Mouse (Mus musculus): ENCODE measurements around the gene Vac14. TPM values are rescaled to one million over a fixed set of nuclear protein-coding genes. Genes with fewer than 3 reads are reported as not detected.

Vac14 gene
- polyA plus RNA-seq, 1 experiment: 34.3 TPM

GRCm38 (mm10) chr8:110710593-110710992 is 92.2 kb downstream of the Vac14 start:
- H3K36me3 ChIP-seq (ENCODE audit: control insufficient read depth, insufficient read depth, low read length): peaks cover 22% of the 10 kb centered on the region
- no peak for DNase-seq (ENCODE audit: low read depth in 1 of 2, low spot score in 2 of 2)
- no peak overlapping the region for H3K27ac ChIP-seq (ENCODE audit: insufficient read depth, low read length)
- H3K4me3 ChIP-seq (ENCODE audit: extremely low read depth, insufficient read depth, insufficient read length): no peak overlapping the region
- TF ChIP-seq POLR2A (IDR thresholded peaks at IDR 0.05; ENCODE audit: low read depth, low read length) (no peak), CTCF (IDR thresholded peaks at IDR 0.05; ENCODE audit: extremely low read depth, insufficient read depth, insufficient read length, insufficient replicate concordance) (no peak)
- 93% methylated on average over 3 of the region's 3 CpGs for WGBS
- no peaks in the 10 kb centered on the region for H3K4me1 ChIP-seq (ENCODE audit: control insufficient read depth, insufficient read depth, insufficient read length)
- no peaks in the 10 kb centered on the region for H3K27me3 ChIP-seq (ENCODE audit: control insufficient read depth, insufficient read depth, low read length)

- TF ChIP-seq POLR2A (IDR thresholded peaks at IDR 0.05; ENCODE audit: low read depth, low read length): no peak
- TF ChIP-seq CTCF (IDR thresholded peaks at IDR 0.05; ENCODE audit: extremely low read depth, insufficient read depth, insufficient read length, insufficient replicate concordance): no peak
- Histone ChIP-seq H3K27ac (ENCODE audit: insufficient read depth, low read length) (peak overlapping the region; percentile 37; the same call in 1 of the 2 replicates), H3K36me3 (ENCODE audit: control insufficient read depth, insufficient read depth, low read length) (peaks cover 24% of the 10 kb centered on the region), H3K4me3 (ENCODE audit: extremely low read depth, insufficient read depth, insufficient read length) (no peak overlapping the region), H3K4me1 (ENCODE audit: control insufficient read depth, insufficient read depth, insufficient read length) (no peaks in the 10 kb centered on the region), H3K27me3 (ENCODE audit: control insufficient read depth, insufficient read depth, low read length) (no peaks in the 10 kb centered on the region)
- no peak for DNase-seq (ENCODE audit: low read depth in 1 of 2, low spot score in 2 of 2)
- WGBS: 84% methylated on average over 13 of the region's 13 CpGs
Measured at GRCm38 (mm10) chr8:110711271-110711934, 93.0 kb downstream of the Vac14 start.

DNA sequence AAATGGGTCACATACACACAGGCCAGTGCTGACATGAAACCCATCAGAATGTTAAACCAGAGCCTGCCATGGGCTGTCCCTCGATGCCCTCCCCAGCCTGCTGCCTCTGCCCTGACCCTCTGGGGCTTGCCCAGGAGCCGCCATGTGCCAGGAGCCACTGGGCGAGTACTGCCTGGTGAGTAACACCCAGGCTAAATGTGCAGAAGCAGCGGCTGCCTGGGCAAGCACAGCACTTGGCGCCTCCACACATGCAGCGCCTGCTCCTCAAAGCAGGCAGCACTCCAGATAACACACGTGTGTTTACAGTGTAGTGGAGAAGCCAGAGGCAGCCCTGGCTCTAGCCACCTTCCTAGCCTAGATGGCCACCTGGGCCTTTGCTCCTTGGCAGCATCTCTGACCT is 94.7 kb downstream of the Vac14 start:
- Histone ChIP-seq H3K4me1 (ENCODE audit: control insufficient read depth, insufficient read depth, insufficient read length) (no peaks in the 10 kb centered on the region), H3K27ac (ENCODE audit: insufficient read depth, low read length) (no peak overlapping the region), H3K4me3 (ENCODE audit: extremely low read depth, insufficient read depth, insufficient read length) (no peak overlapping the region), H3K27me3 (ENCODE audit: control insufficient read depth, insufficient read depth, low read length) (no peaks in the 10 kb centered on the region), H3K36me3 (ENCODE audit: control insufficient read depth, insufficient read depth, low read length) (peaks cover 24% of the 10 kb centered on the region)
- WGBS: 94% methylated on average over 7 of the region's 7 CpGs
- TF ChIP-seq CTCF (IDR thresholded peaks at IDR 0.05; ENCODE audit: extremely low read depth, insufficient read depth, insufficient read length, insufficient replicate concordance) (no peak), POLR2A (IDR thresholded peaks at IDR 0.05; ENCODE audit: low read depth, low read length) (no peak)
- no peak for DNase-seq (ENCODE audit: low read depth in 1 of 2, low spot score in 2 of 2)

- Histone ChIP-seq H3K36me3 (ENCODE audit: control insufficient read depth, insufficient read depth, low read length) (peaks cover 24% of the 10 kb centered on the region), H3K4me1 (ENCODE audit: control insufficient read depth, insufficient read depth, insufficient read length) (no peaks in the 10 kb centered on the region), H3K27ac (ENCODE audit: insufficient read depth, low read length) (0 out of 2 replicates have a peak overlapping the region, but pooled peaks have one; percentile 45), H3K4me3 (ENCODE audit: extremely low read depth, insufficient read depth, insufficient read length) (no peak overlapping the region), H3K27me3 (ENCODE audit: control insufficient read depth, insufficient read depth, low read length) (no peaks in the 10 kb centered on the region)
- no peak for TF ChIP-seq POLR2A (IDR thresholded peaks at IDR 0.05; ENCODE audit: low read depth, low read length)
- TF ChIP-seq CTCF (IDR thresholded peaks at IDR 0.05; ENCODE audit: extremely low read depth, insufficient read depth, insufficient read length, insufficient replicate concordance): no peak
- 92% methylated on average over 15 of the region's 15 CpGs for WGBS
- no peak for DNase-seq (ENCODE audit: low read depth in 1 of 2, low spot score in 2 of 2)
Measured at GRCm38 (mm10) chr8:110714827-110715519, 96.6 kb downstream of the Vac14 start.

GRCm38 (mm10) chr8:110716075-110716474 is 97.7 kb downstream of the Vac14 start:
- WGBS: 87% methylated on average over 4 of the region's 4 CpGs
- no peak overlapping the region for H3K4me3 ChIP-seq (ENCODE audit: extremely low read depth, insufficient read depth, insufficient read length)
- H3K36me3 ChIP-seq (ENCODE audit: control insufficient read depth, insufficient read depth, low read length): peaks cover 22% of the 10 kb centered on the region
- DNase-seq (ENCODE audit: low read depth in 1 of 2, low spot score in 2 of 2): no peak
- no peaks in the 10 kb centered on the region for H3K27me3 ChIP-seq (ENCODE audit: control insufficient read depth, insufficient read depth, low read length)
- TF ChIP-seq POLR2A (IDR thresholded peaks at IDR 0.05; ENCODE audit: low read depth, low read length) (no peak), CTCF (IDR thresholded peaks at IDR 0.05; ENCODE audit: extremely low read depth, insufficient read depth, insufficient read length, insufficient replicate concordance) (no peak)
- H3K4me1 ChIP-seq (ENCODE audit: control insufficient read depth, insufficient read depth, insufficient read length): no peaks in the 10 kb centered on the region
- peak overlapping the region; percentile 59 for H3K27ac ChIP-seq (ENCODE audit: insufficient read depth, low read length)

DNA sequence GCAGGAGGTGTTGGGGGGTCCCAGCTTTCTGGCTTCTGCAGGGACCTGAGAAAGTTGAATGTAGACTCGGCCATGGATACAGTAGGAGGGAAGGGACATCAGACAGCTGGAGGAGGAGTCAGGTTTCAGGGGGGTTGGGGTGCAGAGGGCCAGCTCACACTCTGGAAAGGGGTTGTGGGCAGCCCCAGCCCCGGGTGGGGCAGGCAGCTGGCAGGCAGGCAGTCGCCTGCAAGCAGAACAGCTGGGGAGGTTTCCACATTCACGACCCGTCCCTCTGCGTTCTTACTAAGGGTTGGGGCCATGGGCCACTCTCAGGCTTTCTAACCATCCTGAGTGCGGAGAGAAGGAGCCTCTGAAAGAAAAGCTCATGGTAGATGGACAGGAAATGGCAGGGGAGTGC is 98.7 kb downstream of the Vac14 start:
- Histone ChIP-seq H3K4me1 (ENCODE audit: control insufficient read depth, insufficient read depth, insufficient read length) (no peaks in the 10 kb centered on the region), H3K27ac (ENCODE audit: insufficient read depth, low read length) (no peak overlapping the region), H3K27me3 (ENCODE audit: control insufficient read depth, insufficient read depth, low read length) (peaks cover 7% of the 10 kb centered on the region), H3K36me3 (ENCODE audit: control insufficient read depth, insufficient read depth, low read length) (peaks cover 12% of the 10 kb centered on the region), H3K4me3 (ENCODE audit: extremely low read depth, insufficient read depth, insufficient read length) (no peak overlapping the region)
- DNase-seq (ENCODE audit: low read depth in 1 of 2, low spot score in 2 of 2): no peak
- TF ChIP-seq CTCF (IDR thresholded peaks at IDR 0.05; ENCODE audit: extremely low read depth, insufficient read depth, insufficient read length, insufficient replicate concordance): no peak
- TF ChIP-seq POLR2A (IDR thresholded peaks at IDR 0.05; ENCODE audit: low read depth, low read length): no peak
- WGBS: 72% methylated on average over 7 of the region's 7 CpGs
